Mouse (Mus musculus): ENCODE data around the gene Tbx5. TPM values are rescaled to one million over a fixed set of nuclear protein-coding genes. Genes with fewer than 3 reads are reported as not detected.
"Not testable (repeated sequence)": the region's sequence is repeated elsewhere in the genome, so short reads cannot be mapped to it uniquely, and the experiment has no call there.

Gene Tbx5
- polyA plus RNA-seq, 1 experiment from 2014 or later = 51.5 TPM

DNA sequence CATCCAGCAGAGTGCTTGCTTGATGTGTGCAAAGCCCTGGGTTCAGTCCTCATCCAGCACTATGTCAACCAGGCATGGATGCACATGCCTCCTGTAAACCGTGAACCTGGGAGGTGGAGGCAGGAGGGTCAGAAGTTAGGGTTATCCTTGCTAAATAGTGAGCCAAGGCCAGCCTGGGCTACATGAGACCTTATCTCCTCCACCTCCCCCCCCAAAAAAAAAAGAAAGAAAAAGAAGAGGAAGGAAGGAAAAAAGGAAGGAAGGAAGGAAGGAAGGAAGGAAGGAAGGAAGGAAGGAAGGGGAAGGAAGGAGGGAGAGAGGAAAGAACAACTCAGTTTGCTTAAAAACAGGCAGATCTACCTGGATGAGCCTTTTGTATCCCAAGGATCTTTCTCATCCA lies 85.9 kb downstream of the Tbx5 start:
- WGBS = 92% methylated on average over 1 of the region's 1 CpGs

GRCm38 (mm10) chr5:119920941-119921340 lies 88.5 kb downstream of the Tbx5 start:
- Histone ChIP-seq H3K27me3 (no peaks in the 10 kb centered on the region), H3K4me3 (no peak overlapping the region), H3K4me2 (replicated peaks) (no peak overlapping the region), H3K27ac (no peak overlapping the region), H3K9me3 (no peaks in the 10 kb centered on the region), H3K4me1 (peaks cover 7% of the 10 kb centered on the region; the same call in 1 of the 2 replicates), H3K9ac (no peak overlapping the region), H3K36me3 (no peaks in the 10 kb centered on the region)
- 84% methylated on average over 10 of the region's 10 CpGs for WGBS
- no peak for ATAC-seq (ENCODE audit: low FRiP score, low read depth)

More for the DNA sequence above, 85.9 kb downstream of the Tbx5 start:
- H3K9me3 ChIP-seq; H3K4me2 ChIP-seq (replicated peaks); ATAC-seq (ENCODE audit: low FRiP score, low read depth); H3K27ac ChIP-seq; H3K4me1 ChIP-seq; H3K4me3 ChIP-seq; H3K9ac ChIP-seq; H3K36me3 ChIP-seq; H3K27me3 ChIP-seq: not testable (repeated sequence)

DNA sequence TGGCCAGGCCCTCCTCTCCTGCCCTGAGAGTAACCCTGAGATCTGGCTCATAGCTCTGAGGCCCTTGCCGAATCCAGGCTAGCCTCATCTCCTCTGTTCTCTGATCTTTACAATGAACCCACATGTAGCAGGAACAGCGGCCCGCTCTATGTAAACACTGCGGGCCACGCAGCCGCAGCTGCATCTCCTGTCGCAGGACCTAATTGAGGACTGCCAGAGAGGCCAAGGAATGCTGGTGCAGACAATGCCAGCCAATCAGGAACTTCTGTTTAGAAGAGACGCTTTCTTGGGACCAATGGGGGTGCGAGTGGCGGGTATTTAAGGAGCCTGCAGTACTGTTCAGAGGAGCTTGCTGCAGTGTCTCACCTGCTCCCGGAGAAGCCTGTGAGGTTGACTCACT lies 89.8 kb downstream of the Tbx5 start:
- Histone ChIP-seq H3K27ac (no peak overlapping the region), H3K27me3 (no peaks in the 10 kb centered on the region), H3K4me3 (no peak overlapping the region), H3K9me3 (no peaks in the 10 kb centered on the region), H3K9ac (no peak overlapping the region), H3K4me2 (replicated peaks) (no peak overlapping the region), H3K36me3 (no peaks in the 10 kb centered on the region), H3K4me1 (peaks cover 3% of the 10 kb centered on the region; the same call in 1 of the 2 replicates)
- 45% methylated on average over 11 of the region's 11 CpGs for WGBS
- ATAC-seq (ENCODE audit: low FRiP score, low read depth) = no peak

Other genes starting within 250 kb of the Tbx5 start
- gene Tbx3, start 162.0 kb upstream of the Tbx5 start, polyA plus RNA-seq (2015; fragmentation: Nextera tagmentation; extraction: Ambion mirVana) = 29.9 and 43.9 TPM in 2 replicates